Mouse (Mus musculus): ENCODE measurements around the gene Abcg5.

The Abcg5 gene

GRCm38 (mm10) chr17:84644292-84645050 is 38.3 kb downstream of the Abcg5 start:
- no peak for DNase-seq (ENCODE audit: low spot score in 2 of 2)

GRCm38 (mm10) chr17:84642324-84642723 is 40.5 kb downstream of the Abcg5 start:
- no peak for DNase-seq (ENCODE audit: low spot score in 2 of 2)

GRCm38 (mm10) chr17:84641893-84642292 is 40.9 kb downstream of the Abcg5 start:
- peak in 1 of 2 experiments; percentile 33 for DNase-seq (ENCODE audit: low spot score in 2 of 2)

DNA sequence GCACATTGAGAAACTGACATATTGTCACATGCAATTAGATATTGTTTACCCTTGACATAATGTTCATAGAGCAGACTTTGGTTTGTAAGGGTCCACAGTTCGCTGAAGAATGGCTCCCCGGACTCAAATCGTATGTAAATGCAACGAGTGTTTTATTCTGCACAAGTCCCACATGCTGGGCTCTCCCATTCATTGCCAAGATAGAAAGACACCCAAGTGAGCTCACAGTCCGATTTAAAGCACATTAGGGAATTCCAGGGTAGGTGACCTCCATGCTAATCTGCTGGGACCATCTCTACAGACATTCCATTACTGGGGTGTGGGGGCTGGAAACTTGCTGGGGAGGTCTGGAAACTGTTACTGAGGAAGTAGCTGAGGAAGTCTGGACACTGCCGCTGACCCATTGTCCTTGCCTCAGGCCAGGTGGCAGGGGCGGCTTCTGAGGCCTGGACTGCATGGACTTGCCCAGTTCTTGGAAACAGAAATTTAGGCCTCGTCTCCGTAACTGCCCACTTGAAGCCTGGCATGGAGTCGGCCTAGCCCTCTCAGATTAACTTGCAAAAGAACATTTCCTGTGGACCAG is 42.9 kb downstream of the Abcg5 start:
- no peak for DNase-seq (ENCODE audit: low spot score in 2 of 2)

DNA sequence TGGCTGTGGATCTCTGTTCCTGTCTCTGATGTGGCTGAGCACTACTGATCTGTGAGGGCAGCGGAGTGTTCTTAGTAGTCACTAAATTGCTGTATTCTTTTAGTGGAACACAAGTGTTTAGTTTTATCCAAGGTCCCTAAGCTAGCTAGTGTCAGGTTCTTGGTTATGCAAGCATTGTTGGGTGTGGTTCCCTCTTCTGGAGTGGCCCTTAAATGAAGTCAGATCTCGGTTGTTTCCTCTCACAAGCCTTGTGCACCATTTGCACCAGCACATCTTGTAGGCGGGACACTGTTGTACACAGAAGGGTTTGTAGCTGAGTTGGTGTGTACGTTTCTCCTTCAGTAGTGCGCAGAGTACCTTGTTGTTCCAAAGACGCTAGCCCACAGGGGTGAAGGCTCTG is 44.8 kb downstream of the Abcg5 start:
- no peak for DNase-seq (ENCODE audit: low spot score in 2 of 2)

GRCm38 (mm10) chr17:84636328-84636727 is 46.5 kb downstream of the Abcg5 start:
- DNase-seq (ENCODE audit: low spot score in 2 of 2) = no peak

- no peak for DNase-seq (ENCODE audit: low spot score in 2 of 2)
Measured at GRCm38 (mm10) chr17:84633443-84633842, 49.4 kb downstream of the Abcg5 start.

GRCm38 (mm10) chr17:84631836-84632235 is 51.0 kb downstream of the Abcg5 start:
- no peak for DNase-seq (ENCODE audit: low spot score in 2 of 2)

- no peak for DNase-seq (ENCODE audit: low spot score in 2 of 2)
Measured at GRCm38 (mm10) chr17:84628611-84629010, 54.2 kb downstream of the Abcg5 start.

GRCm38 (mm10) chr17:84627721-84628120 is 55.1 kb downstream of the Abcg5 start:
- no peak for DNase-seq (ENCODE audit: low spot score in 2 of 2)

DNA sequence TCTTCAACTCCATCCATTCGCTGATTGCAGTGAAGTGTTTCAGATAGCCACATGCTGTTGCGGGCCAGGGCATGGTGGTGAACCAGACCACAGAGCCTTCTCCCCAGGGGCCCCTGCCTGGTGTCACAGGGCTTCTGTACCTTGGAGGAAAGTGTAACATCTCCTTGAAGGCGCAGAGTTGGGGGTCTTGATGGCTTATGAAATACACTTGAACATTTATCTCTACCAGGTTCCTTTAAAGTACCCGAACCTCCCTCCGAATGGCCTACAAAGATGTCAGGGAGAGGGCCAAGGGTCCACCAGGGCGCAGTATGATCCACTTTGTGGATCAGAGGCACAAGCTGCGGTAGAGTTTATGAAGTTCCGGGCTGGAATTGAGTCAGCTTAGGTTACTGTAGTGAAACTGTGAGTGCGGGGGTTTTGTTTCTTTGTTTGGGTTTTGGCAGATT is 55.9 kb downstream of the Abcg5 start:
- DNase-seq (ENCODE audit: low spot score in 2 of 2) = no peak

GRCm38 (mm10) chr17:84626276-84626856 is 56.4 kb downstream of the Abcg5 start, which contains the start of gene Dync2li1:
Gene Dync2li1, plus strand, starts transcription at chr17:84626496.
- DNase-seq (ENCODE audit: low spot score in 2 of 2) = peak; percentile 76 to 81

- no peak for DNase-seq (ENCODE audit: low spot score in 2 of 2)
Measured at GRCm38 (mm10) chr17:84622873-84623272, 59.9 kb downstream of the Abcg5 start.

DNA sequence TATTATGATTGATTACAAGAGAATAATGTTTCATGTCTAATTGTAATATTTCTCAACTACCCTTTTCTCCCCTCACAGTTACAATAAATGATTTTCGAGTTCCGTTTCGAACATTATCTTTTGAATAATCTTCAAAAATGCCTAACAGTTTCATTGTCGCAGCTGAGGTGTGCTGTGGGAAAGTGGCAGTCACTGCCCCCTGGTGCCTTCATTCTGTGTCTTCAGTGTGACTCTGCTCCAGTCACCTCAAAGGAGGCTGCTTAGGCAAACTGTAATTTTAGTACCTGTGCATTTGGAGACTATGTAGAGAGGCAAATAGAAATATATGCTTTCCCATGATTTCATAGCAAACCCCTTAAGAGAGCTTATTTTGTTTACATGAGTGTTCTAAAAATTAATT is 60.8 kb downstream of the Abcg5 start:
- DNase-seq (ENCODE audit: low spot score in 2 of 2) = no peak

DNA sequence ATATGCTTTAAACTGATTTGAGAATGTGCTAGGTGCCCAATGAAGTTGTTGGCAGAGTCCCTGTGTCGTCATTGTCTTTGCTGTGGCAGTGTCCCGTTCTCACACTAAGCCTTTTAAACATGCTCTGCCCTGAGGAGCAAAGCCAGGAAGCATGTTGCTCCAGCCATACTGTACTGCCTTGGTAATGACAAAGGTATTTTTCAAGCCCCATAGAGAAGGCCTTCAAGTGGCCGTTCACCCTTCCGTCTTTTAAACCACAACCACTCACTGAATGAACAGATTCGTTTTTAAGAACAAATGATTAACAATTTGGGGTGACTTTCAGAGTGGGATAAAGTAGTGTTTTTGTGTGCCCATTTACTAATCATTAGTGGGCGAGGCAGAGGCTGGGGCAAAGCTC is 61.6 kb downstream of the Abcg5 start:
- DNase-seq (ENCODE audit: low spot score in 2 of 2) = no peak

DNA sequence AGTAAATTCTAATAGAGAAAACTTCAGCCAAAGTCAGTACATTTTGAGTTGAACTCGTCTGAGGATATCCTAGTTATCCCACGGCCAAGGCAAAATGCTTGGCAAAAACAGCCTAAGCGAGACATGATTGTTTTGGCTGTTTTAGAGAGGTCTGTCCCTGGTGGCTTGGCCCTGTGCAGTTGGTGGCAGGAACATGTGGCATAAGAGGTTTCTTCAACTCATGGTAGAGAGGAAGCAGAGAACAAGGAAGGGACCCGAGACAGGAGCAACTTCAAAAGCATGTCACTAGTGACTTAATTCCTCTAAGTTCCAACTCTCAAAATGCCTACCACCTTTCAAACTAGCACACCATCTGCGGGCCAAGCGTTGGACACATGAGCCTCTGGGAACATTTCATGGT is 62.2 kb downstream of the Abcg5 start:
- DNase-seq (ENCODE audit: low spot score in 2 of 2) = no peak

DNA sequence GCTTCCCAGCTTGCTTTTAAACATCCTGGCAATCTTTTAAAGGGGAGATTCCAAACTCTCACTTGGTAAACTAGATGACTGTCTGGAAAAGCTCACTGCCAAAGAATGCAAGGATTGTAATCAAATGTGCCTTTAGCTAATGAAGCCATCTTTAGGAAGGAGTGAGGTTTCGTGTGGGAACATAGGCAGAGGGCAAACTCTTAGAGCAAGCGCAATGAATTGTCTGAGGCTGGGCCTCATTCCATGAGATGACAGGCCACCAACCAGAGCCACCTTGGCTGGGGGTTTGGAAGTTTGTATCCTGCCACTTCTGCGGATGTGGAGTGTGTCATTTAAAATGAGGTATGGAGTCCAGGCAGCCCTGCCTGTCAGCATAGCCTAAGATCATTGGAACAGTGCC is 62.7 kb downstream of the Abcg5 start:
- DNase-seq (ENCODE audit: low spot score in 2 of 2) = no peak

DNA sequence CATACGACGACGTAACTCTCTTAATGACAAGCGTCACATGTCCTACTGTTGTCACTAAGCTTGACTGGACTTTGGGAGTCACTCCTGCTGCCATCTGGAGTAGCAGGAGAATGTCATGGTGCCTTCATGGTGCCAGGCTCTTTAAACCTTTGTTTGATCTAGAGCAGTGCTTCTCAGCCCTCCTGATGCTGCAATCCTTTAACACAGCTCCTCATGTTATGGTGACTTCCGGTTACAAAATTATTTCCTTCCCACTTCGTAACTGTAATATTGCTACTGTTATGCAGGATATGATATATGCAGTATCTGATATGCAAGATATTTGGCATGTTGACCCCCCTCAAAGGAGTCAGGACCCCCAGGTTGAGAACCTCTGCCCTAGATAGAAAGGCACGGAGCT is 63.7 kb downstream of the Abcg5 start:
- no peak for DNase-seq (ENCODE audit: low spot score in 2 of 2)

GRCm38 (mm10) chr17:84617953-84618352 is 64.9 kb downstream of the Abcg5 start:
- DNase-seq (ENCODE audit: low spot score in 2 of 2) = no peak

GRCm38 (mm10) chr17:84616526-84617074 is 66.2 kb downstream of the Abcg5 start:
- no peak for DNase-seq (ENCODE audit: low spot score in 2 of 2)

GRCm38 (mm10) chr17:84615811-84616210 is 67.0 kb downstream of the Abcg5 start:
- DNase-seq (ENCODE audit: low spot score in 2 of 2) = no peak

- DNase-seq (ENCODE audit: low spot score in 2 of 2) = no peak
Measured at GRCm38 (mm10) chr17:84611971-84612370, 70.8 kb downstream of the Abcg5 start.

DNA sequence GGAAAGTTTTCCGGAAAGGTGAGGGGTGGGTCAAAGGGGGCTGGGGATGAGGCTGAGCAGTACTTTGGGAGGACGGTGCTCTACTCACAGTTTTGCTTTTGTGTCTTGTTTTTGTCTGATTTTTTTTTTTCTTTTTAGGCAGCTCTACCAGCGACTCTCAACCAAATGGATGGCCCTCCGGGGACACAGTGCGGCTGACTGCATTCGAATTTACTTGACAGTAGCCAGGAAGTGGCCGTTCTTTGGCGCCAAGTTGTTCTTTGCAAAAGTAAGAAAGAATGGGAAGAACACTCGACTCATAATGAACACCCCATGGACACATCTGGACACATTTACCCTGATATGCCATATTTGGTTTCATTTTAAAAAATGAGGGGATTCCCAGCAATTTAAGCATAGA is 71.3 kb downstream of the Abcg5 start:
- no peak for DNase-seq (ENCODE audit: low spot score in 2 of 2)
